Mouse (Mus musculus) stomach, embryonic 15.5 days (tissue): ENCODE results near the gene Zfp566. TPM values are rescaled to one million over a fixed set of nuclear protein-coding genes. Genes with fewer than 3 reads are reported as not detected.

ENCODE experiments used
- ATAC-seq: fragments of 200-750 bp; cut with Nextera tagmentation; 2 replicates; pipeline ENCODE4 v1.8.0; 2017; ENCODE audit warnings: low read depth, moderate number of reproducible peaks, moderate TSS enrichment; ENCODE audit not compliant: insufficient read depth, low FRiP score
- H3K27ac ChIP-seq: fragments of 300-500 bp; sonication (generic); 2 replicates; pipeline ENCODE4 v1.5.1; 2015; ENCODE audit warnings: mild to moderate bottlenecking, inconsistent platforms
- H3K27me3 ChIP-seq: fragments of 300-500 bp; sonication (generic); replicated peaks from 2 replicates; pipeline ENCODE4 v1.6.1; 2015; ENCODE audit warnings: inconsistent platforms
- H3K36me3 ChIP-seq: fragments of 300-500 bp; sonication (generic); 2 replicates; pipeline ENCODE4 v1.6.1; 2015; ENCODE audit warnings: inconsistent platforms
- H3K4me1 ChIP-seq: fragments of 300-500 bp; sonication (generic); 2 replicates; pipeline ENCODE4 v1.6.1; 2015; ENCODE audit warnings: inconsistent platforms
- H3K4me2 ChIP-seq: fragments of 300-500 bp; sonication (generic); 2 replicates; pipeline ENCODE4 v1.6.1; 2015; ENCODE audit warnings: mild to moderate bottlenecking, inconsistent platforms
- H3K4me3 ChIP-seq: fragments of 300-500 bp; sonication (generic); replicated peaks from 2 replicates; pipeline ENCODE4 v1.5.1; 2015; ENCODE audit warnings: inconsistent platforms
- H3K9ac ChIP-seq: fragments of 300-500 bp; sonication (generic); 2 replicates; pipeline ENCODE4 v1.6.1; 2015; ENCODE audit warnings: inconsistent platforms
- H3K9me3 ChIP-seq: fragments of 300-500 bp; sonication (generic); 2 replicates; pipeline ENCODE4 v1.6.1; 2016; ENCODE audit warnings: inconsistent platforms
- WGBS: fragments of 180-500 bp; shearing (Covaris S2); methylation state at CpG from one replicate; pipeline ENCODE4 v1.1.7; 2015; 5-methylcytosine and 5-hydroxymethylcytosine counted together
- polyA plus RNA-seq: library from polyadenylated mRNA; unstranded; fragments of >200 nt; fragmentation: Nextera tagmentation; extraction: Ambion mirVana; gene quantifications from 2 replicates; pipeline ENCODE4 v1.2.1, GENCODE M21; 2015

Zfp566 gene
- polyA plus RNA-seq, 1 experiment from 2014 or later, result 8.3 TPM

- Histone ChIP-seq H3K9me3 (no peaks in the 10 kb centered on the region), H3K36me3 (peaks cover 15% of the 10 kb centered on the region)
Observed at GRCm38 (mm10) chr7:30094646-30095429, 4.5 kb upstream of the Zfp566 start, which contains the start of gene Zfp260. Gene Zfp260 (plus strand): TSS chr7:30094777.

GRCm38 (mm10) chr7:30093918-30094415 is 3.6 kb upstream of the Zfp566 start:
- no peak overlapping the region for H3K27ac ChIP-seq
- H3K4me3 ChIP-seq, result peak overlapping the region; percentile 77
- 65% methylated on average over 6 of the region's 6 CpGs for WGBS
- H3K27me3 ChIP-seq, result no peaks in the 10 kb centered on the region
- H3K9me3 ChIP-seq, result no peaks in the 10 kb centered on the region
- H3K4me1 ChIP-seq, result peaks cover 27% of the 10 kb centered on the region
- H3K9ac ChIP-seq, result no peak overlapping the region
- H3K4me2 ChIP-seq, result peak overlapping the region; percentile 52
- peaks cover 9% of the 10 kb centered on the region for H3K36me3 ChIP-seq
- no peak for ATAC-seq

More at GRCm38 (mm10) chr7:30094646-30095429, 4.5 kb upstream of the Zfp566 start, which contains the start of gene Zfp260:
- Histone ChIP-seq H3K4me2 (peak within 1 kb of the TSS; percentile 64), H3K4me1 (peaks cover 21% of the 10 kb centered on the region), H3K27me3 (no peaks in the 10 kb centered on the region), H3K9ac (peak within 1 kb of the TSS; percentile 80), H3K4me3 (peak within 1 kb of the TSS; percentile 77), H3K27ac (peak within 1 kb of the TSS; percentile 98)
- peak; percentile 82 for ATAC-seq
- WGBS, result under 1% methylated on average over 26 of the region's 26 CpGs

GRCm38 (mm10) chr7:30092666-30093065 is 2.3 kb upstream of the Zfp566 start:
- no peak overlapping the region for H3K9ac ChIP-seq
- no peaks in the 10 kb centered on the region for H3K9me3 ChIP-seq
- peaks cover 28% of the 10 kb centered on the region for H3K4me1 ChIP-seq
- H3K4me3 ChIP-seq, result no peak overlapping the region
- no peak overlapping the region for H3K27ac ChIP-seq
- no peak for ATAC-seq
- 0 out of 2 replicates have a peak, but pooled peaks cover 3% of the 10 kb centered on the region for H3K36me3 ChIP-seq
- H3K4me2 ChIP-seq, result no peak overlapping the region
- WGBS, result 82% methylated on average over 9 of the region's 9 CpGs
- no peaks in the 10 kb centered on the region for H3K27me3 ChIP-seq

GRCm38 (mm10) chr7:30090970-30091585 is 751 bp upstream of the Zfp566 start:
- no peak for ATAC-seq
- H3K9me3 ChIP-seq, result no peaks in the 10 kb centered on the region
- peak overlapping the region; percentile 88 for H3K27ac ChIP-seq
- H3K27me3 ChIP-seq, result no peaks in the 10 kb centered on the region
- peaks cover 20% of the 10 kb centered on the region for H3K4me1 ChIP-seq
- 6% methylated on average over 9 of the region's 9 CpGs for WGBS
- no peaks in the 10 kb centered on the region for H3K36me3 ChIP-seq
- peak overlapping the region; percentile 69 for H3K4me3 ChIP-seq
- peak overlapping the region; percentile 77 for H3K4me2 ChIP-seq
- H3K9ac ChIP-seq, result peak overlapping the region; percentile 25; the same call in 1 of the 2 replicates

- H3K4me2 ChIP-seq, result peak overlapping the region; percentile 77
- peak overlapping the region; percentile 69 for H3K4me3 ChIP-seq
- peaks cover 17% of the 10 kb centered on the region for H3K4me1 ChIP-seq
- no peak overlapping the region for H3K27ac ChIP-seq
- peak overlapping the region; percentile 49; the same call in 1 of the 2 replicates for H3K9ac ChIP-seq
- H3K9me3 ChIP-seq, result no peaks in the 10 kb centered on the region
- WGBS, result 9% methylated on average over 6 of the region's 6 CpGs
- H3K36me3 ChIP-seq, result peaks cover 8% of the 10 kb centered on the region; the same call in 1 of the 2 replicates
- no peak for ATAC-seq
- H3K27me3 ChIP-seq, result no peaks in the 10 kb centered on the region
Observed at GRCm38 (mm10) chr7:30089405-30089804, 922 bp downstream of the Zfp566 start.

- Histone ChIP-seq H3K4me2 (no peak overlapping the region), H3K9me3 (no peaks in the 10 kb centered on the region), H3K4me1 (peaks cover 12% of the 10 kb centered on the region), H3K27ac (no peak overlapping the region), H3K9ac (no peak overlapping the region), H3K36me3 (peaks cover 8% of the 10 kb centered on the region; the same call in 1 of the 2 replicates), H3K4me3 (no peak overlapping the region), H3K27me3 (no peaks in the 10 kb centered on the region)
- ATAC-seq, result no peak
- WGBS, result 85% methylated on average over 9 of the region's 9 CpGs
Observed at GRCm38 (mm10) chr7:30086524-30086923, 3.8 kb downstream of the Zfp566 start.

GRCm38 (mm10) chr7:30072146-30073028 is 17.9 kb downstream of the Zfp566 start, which contains the start of gene Zfp82:
Gene Zfp82 (minus strand): TSS chr7:30072900.
- WGBS, result under 1% methylated on average over 50 of the region's 50 CpGs
- peak within 1 kb of the TSS; percentile 97 for H3K4me2 ChIP-seq
- H3K9me3 ChIP-seq, result no peaks in the 10 kb centered on the region
- H3K9ac ChIP-seq, result peak within 1 kb of the TSS; percentile 63
- H3K4me3 ChIP-seq, result peak within 1 kb of the TSS; percentile 87
- H3K27ac ChIP-seq, result peak within 1 kb of the TSS; percentile 64
- peak; percentile 92 for ATAC-seq
- H3K27me3 ChIP-seq, result no peaks in the 10 kb centered on the region
- H3K4me1 ChIP-seq, result 0 out of 2 replicates have a peak, but pooled peaks cover 3% of the 10 kb centered on the region
- H3K36me3 ChIP-seq, result 0 out of 2 replicates have a peak, but pooled peaks cover under 1% of the 10 kb centered on the region

- H3K9ac ChIP-seq, result no peak overlapping the region
- no peak overlapping the region for H3K27ac ChIP-seq
- H3K27me3 ChIP-seq, result no peaks in the 10 kb centered on the region
- ATAC-seq, result no peak
- peaks cover 4% of the 10 kb centered on the region for H3K36me3 ChIP-seq
- H3K9me3 ChIP-seq, result no peaks in the 10 kb centered on the region
- WGBS, result 77% methylated on average over 5 of the region's 5 CpGs
- no peak overlapping the region for H3K4me2 ChIP-seq
- H3K4me1 ChIP-seq, result no peaks in the 10 kb centered on the region
- no peak overlapping the region for H3K4me3 ChIP-seq
Observed at GRCm38 (mm10) chr7:30064622-30065021, 25.7 kb downstream of the Zfp566 start.

- no peak for ATAC-seq
- WGBS, result 88% methylated on average over 5 of the region's 5 CpGs
Observed at GRCm38 (mm10) chr7:30062478-30062877, 27.8 kb downstream of the Zfp566 start.

GRCm38 (mm10) chr7:30060341-30060740 is 30.0 kb downstream of the Zfp566 start:
- Histone ChIP-seq H3K27ac (no peak overlapping the region), H3K36me3 (peaks cover 9% of the 10 kb centered on the region), H3K9ac (no peak overlapping the region), H3K27me3 (no peaks in the 10 kb centered on the region), H3K9me3 (no peaks in the 10 kb centered on the region), H3K4me3 (no peak overlapping the region), H3K4me2 (no peak overlapping the region), H3K4me1 (no peaks in the 10 kb centered on the region)
- 81% methylated on average over 6 of the region's 6 CpGs for WGBS
- ATAC-seq, result no peak

More at GRCm38 (mm10) chr7:30062478-30062877, 27.8 kb downstream of the Zfp566 start:
- no peak overlapping the region for H3K27ac ChIP-seq
- H3K4me3 ChIP-seq, result no peak overlapping the region
- H3K4me2 ChIP-seq, result no peak overlapping the region
- no peaks in the 10 kb centered on the region for H3K4me1 ChIP-seq
- no peak overlapping the region for H3K9ac ChIP-seq
- no peaks in the 10 kb centered on the region for H3K9me3 ChIP-seq
- peaks cover 4% of the 10 kb centered on the region for H3K36me3 ChIP-seq
- H3K27me3 ChIP-seq, result no peaks in the 10 kb centered on the region

- Histone ChIP-seq H3K27ac (no peak overlapping the region), H3K9me3 (no peaks in the 10 kb centered on the region), H3K36me3 (peaks cover 6% of the 10 kb centered on the region), H3K9ac (no peak overlapping the region), H3K4me2 (no peak overlapping the region), H3K4me1 (0 out of 2 replicates have a peak, but pooled peaks cover 5% of the 10 kb centered on the region), H3K4me3 (no peak overlapping the region), H3K27me3 (no peaks in the 10 kb centered on the region)
- WGBS, result 11% methylated on average over 3 of the region's 3 CpGs
- no peak for ATAC-seq
Observed at GRCm38 (mm10) chr7:30053591-30053990, 36.7 kb downstream of the Zfp566 start.
